Mouse (Mus musculus): Measurements from ENCODE around the gene Skap1. TPM values are rescaled to one million over a fixed set of nuclear protein-coding genes. Genes with fewer than 3 reads are reported as not detected.

Skap1 gene
- total RNA-seq, 2 experiments from 2014 or later: 0.24 TPM; not detected in 1

DNA sequence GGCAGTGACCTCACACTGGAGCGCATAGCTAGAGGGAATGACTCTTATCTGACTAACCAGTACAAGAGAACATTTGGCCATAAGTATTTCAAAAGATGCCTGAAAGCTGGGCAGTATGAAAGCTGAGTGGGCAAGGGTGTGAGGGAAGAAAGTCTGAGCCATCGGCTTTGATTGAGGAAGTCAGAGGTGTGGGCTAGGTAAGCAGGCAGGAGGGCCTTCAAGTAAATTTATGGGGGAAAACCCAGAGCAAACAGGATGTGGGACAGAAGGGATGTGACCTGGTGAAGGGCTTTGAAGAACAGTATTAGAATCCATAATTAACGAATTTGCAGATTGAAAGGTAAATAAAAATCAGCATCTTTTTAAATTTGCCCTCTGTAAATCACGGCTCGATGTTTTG is 95.8 kb downstream of the Skap1 start:
- no peak for DNase-seq

DNA sequence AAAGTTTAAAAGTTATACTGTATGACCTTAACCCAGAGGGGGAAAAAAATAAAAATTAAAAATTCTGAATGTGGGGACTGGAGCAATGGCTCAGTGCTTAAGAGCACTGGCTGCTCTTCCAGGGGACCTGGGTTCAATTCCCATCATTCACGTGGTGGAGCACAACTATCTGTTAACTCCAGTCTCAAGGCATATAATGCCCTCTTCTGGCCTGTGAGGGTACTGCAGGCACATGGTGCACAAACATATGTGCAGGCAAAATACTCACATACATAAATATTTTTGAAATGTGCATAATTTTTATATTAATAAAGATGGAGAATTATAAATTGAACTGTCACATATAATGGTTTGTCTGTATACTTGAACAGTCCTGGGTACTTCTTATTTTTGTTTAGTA is 99.7 kb downstream of the Skap1 start:
- no peak for DNase-seq

DNA sequence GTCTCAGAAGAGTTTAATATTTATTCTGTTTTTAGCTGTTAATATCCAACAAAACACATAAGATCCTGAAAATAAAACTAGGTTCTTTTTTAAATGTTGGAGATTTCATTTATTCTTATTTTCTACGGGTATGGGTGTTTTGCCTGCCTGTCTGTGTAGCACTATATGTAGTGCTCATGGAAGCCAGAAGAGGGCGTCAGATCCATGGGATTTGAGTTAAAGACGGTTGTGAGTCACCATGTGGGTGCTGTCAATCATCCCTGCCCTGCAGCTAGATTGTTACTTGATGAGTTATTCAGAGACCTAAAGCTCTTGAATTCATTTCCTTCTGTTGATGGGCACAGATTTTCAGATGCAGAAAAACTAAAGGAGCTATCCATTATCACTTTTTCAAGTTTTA is 108.1 kb downstream of the Skap1 start:
- no peak for DNase-seq

DNA sequence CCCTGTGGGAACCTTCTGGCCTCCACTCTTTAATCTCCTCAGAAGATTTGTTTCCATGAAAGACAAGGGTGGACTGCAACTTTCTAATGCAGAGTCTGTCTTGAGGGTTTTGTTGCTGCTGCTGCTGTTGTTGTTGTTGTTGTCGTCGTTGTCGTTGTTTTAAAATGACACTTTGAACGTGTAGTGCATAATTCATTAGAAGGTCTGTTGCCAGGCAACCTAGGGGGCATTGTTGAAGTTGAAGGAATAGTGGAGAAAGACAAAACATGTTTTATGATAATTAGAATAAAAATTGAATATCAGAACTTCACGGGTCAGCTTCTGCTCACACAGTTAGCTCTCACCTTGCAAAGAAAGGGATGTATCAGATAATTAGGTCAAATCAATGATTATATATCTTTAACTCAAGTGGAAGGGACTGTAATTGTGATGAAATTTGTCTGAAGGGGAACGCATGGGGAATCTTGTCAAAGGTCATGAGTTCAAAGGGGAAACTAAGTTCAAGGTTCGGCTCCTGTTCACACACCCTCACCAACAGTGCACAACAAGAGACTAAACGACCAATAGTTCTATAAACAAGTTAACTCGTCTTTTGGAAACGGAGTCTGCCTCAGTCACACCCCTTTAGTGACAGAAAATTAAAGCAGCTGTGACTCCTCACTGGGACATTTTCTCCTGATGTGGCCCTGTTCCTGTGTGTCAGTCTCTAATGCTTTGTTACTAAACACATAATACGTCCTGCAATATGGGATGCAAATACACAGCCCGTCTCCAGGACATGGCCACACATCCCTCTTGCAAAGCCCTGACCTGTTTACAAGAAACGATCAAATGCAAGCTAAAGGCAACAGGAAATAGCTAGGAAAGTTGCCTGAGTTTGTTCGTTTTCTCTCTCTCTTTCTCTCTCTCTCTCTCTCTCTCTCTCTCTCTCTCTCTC is 112.4 kb downstream of the Skap1 start:
- DNase-seq: no peak

DNA sequence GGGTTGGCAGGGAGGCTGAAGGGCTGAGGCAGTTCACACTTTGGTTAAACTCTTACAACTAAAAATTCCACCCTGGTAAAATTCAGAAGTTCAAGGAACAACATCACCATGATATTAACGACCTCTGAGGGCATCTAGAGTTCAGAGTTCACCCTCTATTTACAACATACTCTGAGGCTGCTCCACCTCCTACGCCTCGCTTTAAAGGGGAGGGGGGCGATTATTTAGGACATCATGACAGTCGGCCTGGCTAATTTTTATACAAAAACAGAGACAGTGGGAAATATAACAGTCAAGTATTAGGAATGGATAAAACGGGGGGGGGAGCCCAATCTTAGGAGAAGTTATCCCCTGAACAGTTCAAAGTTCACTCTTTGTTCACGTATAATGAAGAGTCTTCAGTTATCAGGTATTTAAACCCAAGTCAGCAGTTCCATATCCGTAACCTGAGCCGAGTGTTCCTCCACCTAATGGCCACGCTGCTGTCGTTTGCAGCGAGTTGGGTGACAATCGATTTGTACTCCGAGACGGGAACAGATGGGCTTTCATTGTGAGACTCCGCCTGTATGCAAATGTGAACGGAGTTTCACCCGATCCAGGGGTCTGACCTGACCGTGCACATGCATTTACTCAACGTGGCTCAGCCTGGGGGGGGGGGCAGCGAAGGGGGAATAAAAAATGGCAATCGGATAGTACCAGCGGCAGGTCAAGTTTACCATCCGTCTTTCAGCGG is 114.3 kb downstream of the Skap1 start:
- no peak for DNase-seq

DNA sequence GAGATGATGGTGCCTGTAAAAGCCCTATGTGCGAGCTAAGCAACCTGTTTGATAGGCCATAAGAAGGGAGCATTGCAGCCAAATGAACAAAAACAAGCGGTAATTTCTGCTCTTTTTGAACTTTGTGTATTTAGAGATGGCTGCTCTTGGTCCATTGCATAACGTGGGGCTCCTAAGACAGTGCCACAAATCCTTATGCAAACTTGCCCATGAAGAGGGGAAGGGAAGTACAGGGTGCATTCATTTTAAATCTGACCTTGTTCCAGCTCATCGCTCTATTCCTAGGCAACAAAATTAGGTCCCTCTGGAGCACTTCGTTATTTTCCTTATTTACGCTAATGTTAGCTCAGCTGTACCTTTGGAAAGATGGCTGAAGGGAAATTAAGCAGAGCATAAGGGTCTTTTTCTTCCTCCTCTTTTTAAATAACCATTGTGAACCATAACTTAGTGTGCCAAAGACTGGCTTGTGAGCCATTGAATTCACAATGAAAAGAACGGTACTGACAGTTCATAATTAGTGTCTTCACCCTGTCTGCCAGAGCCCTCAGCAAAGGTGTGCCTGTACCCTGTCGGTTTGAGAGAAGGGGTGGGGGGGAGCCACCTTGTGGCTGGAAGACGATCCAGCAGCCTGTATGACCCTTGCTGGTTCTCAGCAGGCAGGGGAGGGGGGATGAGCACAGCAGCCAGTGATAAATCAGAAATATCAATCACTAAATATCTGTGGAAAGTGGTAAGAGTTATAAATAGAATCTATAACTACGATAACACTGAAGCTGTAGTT is 117.4 kb downstream of the Skap1 start:
- DNase-seq: no peak

DNA sequence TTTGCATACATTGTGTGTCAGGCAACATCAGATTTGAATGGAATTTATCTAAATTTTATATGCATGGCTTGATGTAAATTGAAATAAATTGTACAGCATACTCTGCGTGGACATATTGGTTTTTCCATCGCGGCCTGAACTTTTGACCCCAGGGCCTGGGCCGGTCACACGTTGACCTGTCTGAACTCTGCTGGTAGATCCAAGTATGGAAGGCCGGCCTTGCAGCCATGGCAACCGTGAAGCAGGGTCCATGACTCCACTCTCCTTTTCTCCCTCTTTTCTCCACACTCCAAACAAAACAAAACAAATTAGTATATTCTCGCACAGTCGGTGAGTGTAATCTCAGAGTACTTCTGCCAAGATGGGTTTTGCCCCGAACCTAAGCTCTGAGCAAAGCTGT is 118.2 kb downstream of the Skap1 start:
- no peak for DNase-seq

DNA sequence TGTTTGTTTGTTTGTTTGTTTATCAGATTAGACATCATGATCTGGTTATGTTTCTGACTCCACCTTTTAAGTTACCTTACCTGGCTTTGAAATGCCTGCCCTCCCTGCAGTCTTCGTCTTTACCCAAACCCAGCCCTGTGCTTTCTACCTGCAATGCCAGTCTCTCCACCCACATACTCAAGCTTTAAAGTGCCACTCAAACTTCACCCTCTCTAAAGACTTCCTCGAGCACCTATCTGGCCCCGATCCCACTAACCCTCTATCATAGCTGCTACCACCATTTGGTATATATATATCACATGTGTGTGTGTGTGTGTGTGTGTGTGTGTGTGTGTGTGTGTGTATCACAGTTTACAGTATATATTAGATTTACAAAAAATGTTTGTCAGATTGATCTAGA is 125.4 kb downstream of the Skap1 start:
- DNase-seq: no peak

DNA sequence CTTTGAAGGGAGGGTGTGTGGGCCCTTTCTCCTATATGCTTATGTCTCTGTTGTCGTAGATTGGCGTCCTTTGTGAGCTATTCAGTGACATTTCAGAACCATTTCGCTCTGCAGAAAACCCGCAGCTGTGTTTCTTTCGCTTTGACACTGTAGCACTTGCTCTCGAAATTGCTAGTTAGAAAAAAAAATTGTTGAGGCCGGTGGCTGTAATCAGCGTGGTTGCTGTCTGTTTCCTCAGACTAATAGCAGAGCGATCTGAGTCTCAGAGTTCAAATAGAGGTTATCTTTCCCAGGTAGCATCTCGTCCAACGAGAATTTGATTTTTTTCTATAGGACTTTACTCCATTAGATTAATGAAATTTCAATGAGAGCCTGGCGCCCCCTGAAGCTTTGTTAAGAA is 131.5 kb downstream of the Skap1 start:
- no peak for DNase-seq

DNA sequence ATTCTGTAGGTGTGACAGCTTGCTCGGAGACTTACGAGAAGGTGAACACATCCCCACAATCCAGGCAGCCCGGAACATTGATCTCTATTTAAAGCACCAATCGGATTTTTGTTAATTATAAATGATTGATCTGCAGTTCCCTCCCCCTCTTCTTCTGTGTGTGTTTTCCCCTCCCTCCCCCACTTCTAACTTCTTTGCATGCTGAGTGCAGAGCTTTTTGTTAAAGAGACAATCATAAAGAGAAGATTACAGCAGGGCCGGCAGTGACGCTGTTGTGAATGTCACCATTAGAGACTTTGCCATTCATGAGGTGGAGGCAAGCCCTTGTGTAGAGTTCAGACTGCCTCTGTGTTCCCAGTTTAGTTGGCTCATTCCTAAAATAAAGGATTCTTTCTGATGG is 131.9 kb downstream of the Skap1 start:
- no peak for DNase-seq

DNA sequence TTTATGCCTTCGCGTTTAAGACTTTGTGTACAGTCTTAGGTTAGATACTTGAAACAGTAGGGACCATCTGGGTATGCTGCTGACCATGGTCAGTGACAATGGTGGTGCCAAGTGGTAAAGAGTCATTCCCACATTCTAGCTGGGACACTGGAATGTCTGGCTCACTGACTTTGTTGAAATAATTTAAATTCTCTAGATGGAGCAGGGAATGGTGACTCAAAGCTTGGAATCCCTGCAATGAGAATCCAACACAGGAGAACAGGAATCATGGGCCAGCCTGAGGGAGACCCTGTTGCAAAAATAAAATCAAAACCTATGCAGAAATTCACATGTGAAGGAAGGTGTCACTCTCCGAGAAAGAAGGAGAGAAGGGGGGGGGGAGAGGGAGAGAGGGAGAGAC is 138.4 kb downstream of the Skap1 start:
- no peak for DNase-seq

DNA sequence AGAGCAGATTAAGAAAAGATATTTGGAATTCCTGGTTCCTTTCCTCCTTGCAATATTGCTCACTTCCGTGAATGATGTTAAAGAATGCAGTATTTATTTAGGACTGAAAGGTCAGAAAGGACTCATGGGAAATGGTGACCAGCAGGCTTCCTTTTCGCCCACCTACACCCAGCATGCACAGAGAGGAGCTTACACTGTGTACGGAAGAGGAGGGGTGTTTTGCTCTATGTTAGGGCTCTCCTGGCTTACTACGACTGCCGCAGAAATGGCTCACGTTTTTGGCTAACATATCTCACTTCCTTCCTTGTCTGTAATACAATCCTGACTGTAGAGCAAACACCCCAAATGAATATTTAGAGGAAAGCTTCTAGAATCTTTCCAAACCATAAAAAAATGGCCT is 139.9 kb downstream of the Skap1 start:
- no peak for DNase-seq

DNA sequence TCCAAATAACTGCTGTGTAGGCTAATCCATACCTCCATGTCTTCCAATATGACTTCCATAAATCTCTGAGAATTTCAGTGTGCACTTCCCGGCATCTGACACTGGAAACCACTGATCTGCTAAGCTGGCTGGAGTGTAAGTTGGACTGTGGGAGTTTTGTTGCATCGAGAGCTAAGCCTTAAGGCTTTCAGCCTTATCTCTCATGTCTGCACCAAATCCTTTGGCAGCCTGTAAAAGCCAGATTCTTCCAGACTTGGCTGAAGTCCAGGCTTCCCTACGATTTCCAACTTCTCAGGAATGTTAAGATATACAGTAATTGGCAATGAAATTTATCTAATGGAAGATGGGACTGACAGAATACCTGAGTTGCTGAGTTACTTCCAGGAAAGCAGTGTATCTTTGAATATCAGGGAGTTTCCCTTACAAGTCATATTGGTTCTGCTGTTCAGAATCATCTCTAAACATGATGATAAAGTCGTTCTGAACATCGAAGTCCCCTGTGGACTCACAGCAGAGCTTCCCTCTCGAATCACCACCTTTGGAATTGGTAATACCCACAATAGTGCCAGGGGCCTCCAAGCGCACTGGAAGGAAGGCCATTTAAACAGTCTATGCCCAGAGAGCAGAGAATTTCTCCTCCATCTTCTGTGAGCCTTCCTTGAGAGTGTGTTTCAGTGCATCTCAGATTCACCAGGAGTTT is 140.5 kb downstream of the Skap1 start:
- no peak for DNase-seq

DNA sequence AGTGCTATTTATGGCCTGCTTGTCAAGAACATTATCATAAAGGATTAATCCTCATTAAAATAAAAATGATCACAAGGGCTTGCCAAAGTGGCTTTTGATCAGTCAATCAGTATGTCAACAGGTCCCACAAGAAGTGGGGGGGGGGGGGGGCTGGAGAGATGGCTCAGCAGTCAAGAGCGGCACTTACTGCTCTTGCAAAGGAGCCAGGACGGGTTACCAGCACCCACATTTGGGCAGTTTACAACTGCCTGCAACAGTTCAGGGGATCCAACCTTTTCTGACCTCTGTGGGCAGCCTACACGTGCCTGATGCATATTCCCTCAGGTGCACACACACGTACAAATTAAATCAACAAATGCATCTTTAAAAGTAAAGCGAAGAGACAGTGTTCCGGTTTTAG is 141.1 kb downstream of the Skap1 start:
- no peak for DNase-seq

DNA sequence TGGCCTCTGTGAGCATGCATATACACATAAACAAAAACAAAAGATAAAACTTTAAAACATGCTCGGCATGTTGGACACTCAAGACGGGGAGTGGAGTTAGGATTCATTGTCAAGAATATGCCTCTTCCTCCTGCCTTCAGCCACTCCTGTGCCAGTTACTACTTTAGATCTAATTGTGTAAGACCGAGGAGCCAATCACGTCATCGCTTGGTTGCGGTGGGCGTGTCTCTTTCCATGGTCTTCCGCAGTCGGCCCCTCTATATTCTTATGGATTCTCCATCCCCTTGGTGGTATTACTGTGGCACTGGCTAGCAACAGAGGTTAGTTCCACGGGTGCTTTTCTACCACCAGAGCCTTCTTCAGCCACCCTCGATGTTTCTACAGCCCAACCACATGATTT is 148.2 kb downstream of the Skap1 start:
- DNase-seq: no peak

DNA sequence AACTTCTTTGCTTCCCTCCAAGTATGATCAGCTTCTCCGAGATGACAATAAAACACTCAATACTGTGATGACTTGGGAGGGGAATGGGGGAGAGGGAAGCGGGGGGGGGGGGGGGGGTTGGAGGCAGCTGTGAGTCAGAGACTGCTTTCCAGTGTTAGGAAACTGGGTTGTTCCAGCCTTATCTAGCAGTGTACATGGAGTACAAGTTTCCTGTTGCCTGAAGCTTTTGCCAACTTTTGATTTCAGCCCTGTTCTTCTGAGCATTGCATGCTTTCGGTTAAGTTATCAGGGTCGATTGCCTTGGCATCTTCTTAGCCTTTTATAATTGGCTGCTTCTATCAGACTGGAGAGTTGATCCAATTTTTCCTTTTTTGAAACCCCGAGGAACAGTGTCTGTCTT is 152.4 kb downstream of the Skap1 start:
- no peak for DNase-seq

DNA sequence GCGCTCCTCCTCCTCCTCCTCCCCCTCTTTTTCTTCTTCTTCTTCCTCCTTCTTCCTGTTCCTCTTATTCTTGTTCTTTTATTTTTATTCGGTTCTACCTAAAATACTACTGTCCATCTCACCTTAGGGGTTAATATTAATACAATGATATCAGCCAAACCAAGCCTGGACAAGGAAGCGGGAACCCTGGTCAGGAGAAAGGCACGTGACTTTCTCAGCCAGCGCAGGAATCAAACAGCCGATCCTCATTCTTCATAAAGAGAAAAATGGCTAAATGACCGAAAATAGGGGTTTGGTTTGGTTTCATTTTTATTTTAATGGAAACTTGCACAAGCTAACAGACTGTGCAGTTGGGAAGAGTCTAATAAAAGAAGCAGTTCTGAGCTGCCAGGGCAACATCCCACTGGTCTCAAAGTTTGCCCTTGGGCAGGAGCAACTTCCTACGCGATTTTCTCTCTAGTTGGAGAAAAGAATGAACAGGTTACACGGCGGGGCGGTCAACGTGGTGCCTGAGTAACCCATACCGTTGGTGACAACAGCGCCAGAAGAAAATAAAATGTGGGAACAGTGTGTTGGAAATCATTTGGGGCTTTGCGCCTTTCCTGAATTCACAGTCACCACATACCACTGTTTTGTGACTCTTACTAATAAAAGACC is 154.5 kb downstream of the Skap1 start:
- no peak for DNase-seq

DNA sequence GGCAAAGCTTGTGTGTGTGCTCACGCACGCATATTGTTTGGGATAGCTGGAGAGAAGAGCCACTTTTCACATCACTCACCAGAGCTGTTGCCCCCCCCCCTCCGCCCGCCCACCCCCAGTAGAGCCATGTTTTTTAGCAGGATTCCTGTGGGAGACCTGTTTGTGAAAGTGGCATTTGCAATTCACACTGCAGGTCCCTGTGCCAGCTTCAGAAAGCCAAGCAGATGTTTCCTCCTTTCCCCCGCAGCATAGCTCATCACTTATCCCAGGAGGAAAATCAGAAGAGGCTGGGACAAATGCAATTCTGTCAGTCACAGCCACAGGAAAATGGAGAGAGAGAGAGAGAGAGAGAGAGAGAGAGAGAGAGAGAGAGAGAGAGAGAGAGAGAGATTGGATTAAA is 155.2 kb downstream of the Skap1 start:
- no peak for DNase-seq

DNA sequence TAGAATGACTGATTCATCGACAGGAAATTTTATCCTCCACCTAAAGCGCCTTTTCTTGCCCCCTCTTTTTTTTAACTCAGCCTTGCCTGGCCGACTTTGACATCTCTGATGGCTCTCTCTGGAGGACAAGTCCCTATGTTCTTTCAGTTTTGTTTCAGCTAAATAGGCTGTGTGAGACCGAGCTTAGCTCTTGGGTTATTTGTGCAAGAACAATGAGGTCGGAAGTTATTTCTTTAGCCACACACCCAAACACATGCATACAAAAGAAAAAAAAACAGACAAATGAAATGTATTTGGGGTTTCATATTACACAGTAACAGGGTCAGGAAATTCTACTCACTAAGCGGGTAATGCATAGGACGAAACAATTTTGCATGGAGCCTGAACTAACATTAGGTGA is 155.6 kb downstream of the Skap1 start:
- DNase-seq: no peak

DNA sequence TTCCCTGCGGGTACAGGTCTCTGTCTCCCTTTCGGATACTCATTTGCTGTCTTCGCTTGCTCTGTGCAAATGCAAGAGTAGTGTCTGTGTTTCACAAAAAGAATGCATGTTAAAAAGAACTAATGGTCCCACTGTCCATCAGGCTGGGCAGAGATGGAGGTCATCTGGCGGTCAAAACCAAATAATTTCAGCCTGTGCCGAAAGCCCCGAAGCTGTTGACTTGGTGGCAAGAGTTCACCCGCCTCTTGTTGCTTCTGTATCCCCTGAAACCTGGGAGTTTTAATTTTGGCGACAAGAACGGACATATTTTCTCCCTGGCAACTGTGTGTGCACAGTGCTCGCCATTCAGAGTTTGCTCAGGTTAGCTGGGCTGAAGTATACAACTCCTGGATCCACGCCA is 156.3 kb downstream of the Skap1 start:
- no peak for DNase-seq

DNA sequence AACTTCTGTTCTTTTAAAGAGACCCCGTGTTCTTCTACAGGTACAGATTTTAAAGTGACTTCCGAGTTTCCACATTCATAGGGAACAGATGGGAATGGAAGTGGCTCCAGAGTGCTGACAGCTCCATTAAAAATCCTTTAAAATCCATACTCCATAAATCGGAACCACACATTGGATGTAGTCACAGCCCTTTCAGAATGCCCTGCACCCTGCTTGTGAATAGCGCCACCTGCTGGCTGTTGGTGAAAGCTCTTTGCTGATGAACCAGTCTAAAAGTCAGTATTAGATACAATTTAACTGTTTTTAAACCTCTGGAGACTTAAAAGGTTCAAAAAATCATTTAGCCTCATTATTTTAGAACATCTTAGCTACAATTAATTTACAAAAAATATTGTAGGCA is 156.8 kb downstream of the Skap1 start:
- DNase-seq: no peak

DNA sequence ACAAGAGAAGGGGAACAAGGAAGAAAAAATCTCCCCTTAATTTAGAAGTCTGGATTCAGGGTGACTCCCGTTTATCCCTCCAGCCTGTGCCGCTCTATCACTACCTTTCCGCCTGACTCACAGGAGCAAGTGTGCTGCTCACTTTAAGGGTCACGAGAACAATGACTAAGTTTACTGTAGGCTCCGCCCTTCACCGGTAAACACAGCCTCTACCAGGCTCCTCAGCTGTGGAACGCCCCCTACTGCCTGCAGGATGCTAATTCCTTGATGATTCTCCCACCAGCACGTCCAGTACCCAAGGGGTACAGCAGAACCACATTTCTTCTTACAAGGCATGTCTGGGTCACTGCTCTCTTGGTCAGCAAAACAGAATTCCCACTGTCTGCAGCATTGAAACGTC is 158.4 kb downstream of the Skap1 start:
- DNase-seq: peak; percentile 15

Data from gastrocnemius, postnatal 25 days (tissue).